Mouse (Mus musculus): ENCODE measurements around the gene Sipa1l1. TPM values are rescaled to one million over a fixed set of nuclear protein-coding genes. Genes with fewer than 3 reads are reported as not detected.

The Sipa1l1 gene
- total and polyA plus RNA-seq, 3 experiments = 13.6 to 36.7 (median 23.6) TPM

DNA sequence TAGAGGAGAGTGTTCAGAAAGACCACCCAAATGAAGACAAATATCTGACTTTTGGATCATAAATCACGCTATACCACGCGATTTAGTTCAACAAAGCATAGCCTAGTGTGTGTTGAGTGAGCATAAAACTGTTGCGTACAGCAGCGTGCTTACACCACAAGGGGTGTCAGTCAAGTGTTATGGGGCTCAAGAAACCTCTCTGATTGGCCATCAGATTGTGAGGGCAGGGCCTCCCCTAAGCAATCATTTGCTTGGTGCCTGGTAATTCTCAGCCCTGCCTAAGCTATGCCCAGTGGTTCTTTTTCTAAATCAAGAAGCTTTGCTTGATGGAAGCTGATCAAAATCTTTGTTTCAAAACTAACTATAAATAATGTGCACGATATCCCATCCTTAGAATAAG is 288.5 kb downstream of the Sipa1l1 start:
- H3K9me3 ChIP-seq (replicated peaks; ENCODE audit: low read length) = peaks cover 2% of the 10 kb centered on the region
- in situ Hi-C loops (cut with MboI; ENCODE audit: low pct_ligation_motif_present, low pct_unique_long_range_greater_than_20kb, low sequenced_read_pairs) (loop anchor here (25.0 kb wide), 1 partner anchor 645 kb away; no protein-coding TSS in a partner anchor), dilution Hi-C loops (cut with MboI; ENCODE audit: extremely low pct_ligation_motif_present, extremely low pct_unique_long_range_greater_than_20kb, low sequenced_read_pairs) (no loop called here)
- H3K27ac ChIP-seq (ENCODE audit: insufficient read depth, low read depth) = no peak overlapping the region
- H3K9ac ChIP-seq (ENCODE audit: insufficient read depth, low read depth) = no peak overlapping the region
- no peak overlapping the region for H3K4me2 ChIP-seq (ENCODE audit: insufficient read depth, low read depth, poor library complexity, severe bottlenecking)
- H3K36me3 ChIP-seq (replicated peaks in 1 of 2; ENCODE audit: control insufficient read depth in 1 of 2, insufficient read depth in 1 of 2, low read length in 1 of 2) = peaks cover 0 to 1% of the 10 kb centered on the region in 2 experiments
- H3K27me3 ChIP-seq (replicated peaks) = no peaks in the 10 kb centered on the region
- no peaks in the 10 kb centered on the region for H3K79me2 ChIP-seq (replicated peaks; ENCODE audit: control insufficient read depth, extremely low read depth, insufficient read depth, poor library complexity, severe bottlenecking)
- DNase-seq (ENCODE audit: extremely low read depth) = no peak
- no peak overlapping the region for H3K4me3 ChIP-seq (replicated peaks in 1 of 3; ENCODE audit: low read depth in 2 of 3, low read length in 2 of 3, poor library complexity in 1 of 3)
- no peak for TF ChIP-seq JUN (IDR thresholded peaks at IDR 0.05; ENCODE audit: insufficient read depth, low read depth, low read length)
- no peak for TF ChIP-seq E2F4 (IDR thresholded peaks at IDR 0.05; ENCODE audit: insufficient replicate concordance, low read depth, low read length)
- TF ChIP-seq CHD2 (IDR thresholded peaks at IDR 0.05; ENCODE audit: low read length) = no peak
- no peak for TF ChIP-seq HCFC1 (IDR thresholded peaks at IDR 0.05; ENCODE audit: low read depth, low read length)
- no peak for TF ChIP-seq ELF1 (IDR thresholded peaks at IDR 0.05; ENCODE audit: low read depth, low read length)
- TF ChIP-seq POLR2A (IDR thresholded peaks at IDR 0.05; ENCODE audit: low read depth, low read length) = no peak
- TF ChIP-seq CTCF (conservative IDR thresholded peaks at IDR 0.05 in 1 of 2, IDR thresholded peaks at IDR 0.05 in 1 of 2; ENCODE audit: low read depth in 2 of 2, low read length in 2 of 2) = no peak
- no peak for TF ChIP-seq MAX (IDR thresholded peaks at IDR 0.05; ENCODE audit: low read length)
- no peak for TF ChIP-seq POLR2AphosphoS2 (IDR thresholded peaks at IDR 0.05; ENCODE audit: low read depth, low read length)
- no peak for TF ChIP-seq IRF4 (IDR thresholded peaks at IDR 0.05; ENCODE audit: low read depth, low read length)
- no peak for TF ChIP-seq USF1 (IDR thresholded peaks at IDR 0.05; ENCODE audit: low read depth, low read length)
- TF ChIP-seq MAZ (IDR thresholded peaks at IDR 0.05; ENCODE audit: low read depth, low read length) = no peak
- TF ChIP-seq JUND (conservative IDR thresholded peaks at IDR 0.05; ENCODE audit: low read depth, low read length) = no peak
- TF ChIP-seq CHD1 (IDR thresholded peaks at IDR 0.05; ENCODE audit: low read depth, low read length) = no peak
- TF ChIP-seq KAT2A (IDR thresholded peaks at IDR 0.05; ENCODE audit: insufficient replicate concordance, low read length) = no peak
- no peak for TF ChIP-seq MYC (IDR thresholded peaks at IDR 0.05; ENCODE audit: low read depth, low read length)
- H3K4me1 ChIP-seq (ENCODE audit: control insufficient read depth in 1 of 2, insufficient read depth in 2 of 2) = no peaks in the 10 kb centered on the region

DNA sequence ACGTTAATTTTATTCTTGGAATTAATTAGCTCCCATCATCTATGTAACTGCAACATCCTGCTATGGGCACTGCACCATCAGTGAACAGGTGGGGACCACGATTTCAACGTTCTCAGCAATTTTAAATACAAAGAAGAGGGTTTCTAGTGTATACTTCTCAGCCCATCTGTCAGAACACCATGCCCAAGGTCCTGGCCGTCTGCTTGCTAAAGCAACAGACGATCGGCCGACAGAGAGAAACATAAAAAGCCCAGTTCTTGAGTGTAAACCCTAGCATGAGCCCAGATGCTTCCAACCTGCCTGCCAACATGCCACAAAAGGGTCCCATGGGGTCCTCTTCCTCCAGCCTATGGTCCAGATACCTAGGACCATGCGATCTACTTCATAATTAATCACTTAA is 288.9 kb downstream of the Sipa1l1 start:
- H3K9me3 ChIP-seq (replicated peaks; ENCODE audit: low read length) = no peaks in the 10 kb centered on the region
- no peak overlapping the region for H3K4me3 ChIP-seq (replicated peaks in 1 of 3; ENCODE audit: low read depth in 2 of 3, low read length in 2 of 3, poor library complexity in 1 of 3)
- no peaks in the 10 kb centered on the region for H3K36me3 ChIP-seq (replicated peaks in 1 of 2; ENCODE audit: control insufficient read depth in 1 of 2, insufficient read depth in 1 of 2, low read length in 1 of 2)
- no peak overlapping the region for H3K27ac ChIP-seq (ENCODE audit: insufficient read depth, low read depth)
- TF ChIP-seq PAX5 (IDR thresholded peaks at IDR 0.05; ENCODE audit: low read length) = no peak
- no peak for TF ChIP-seq CHD1 (IDR thresholded peaks at IDR 0.05; ENCODE audit: low read depth, low read length)
- TF ChIP-seq USF1 (IDR thresholded peaks at IDR 0.05; ENCODE audit: low read depth, low read length) = no peak
- no peak for TF ChIP-seq MXI1 (IDR thresholded peaks at IDR 0.05; ENCODE audit: low read depth, low read length)
- TF ChIP-seq TBP (conservative IDR thresholded peaks at IDR 0.05; ENCODE audit: low read depth, low read length) = no peak
- TF ChIP-seq MEF2A (IDR thresholded peaks at IDR 0.05; ENCODE audit: borderline replicate concordance, low read depth, low read length) = no peak
- no peak for TF ChIP-seq HCFC1 (IDR thresholded peaks at IDR 0.05; ENCODE audit: low read depth, low read length)
- no peaks in the 10 kb centered on the region for H3K79me2 ChIP-seq (replicated peaks; ENCODE audit: control insufficient read depth, extremely low read depth, insufficient read depth, poor library complexity, severe bottlenecking)
- no peak overlapping the region for H3K9ac ChIP-seq (ENCODE audit: insufficient read depth, low read depth)
- no peaks in the 10 kb centered on the region for H3K4me1 ChIP-seq (ENCODE audit: control insufficient read depth in 1 of 2, insufficient read depth in 2 of 2)
- H3K4me2 ChIP-seq (ENCODE audit: insufficient read depth, low read depth, poor library complexity, severe bottlenecking) = no peak overlapping the region
- in situ Hi-C loops (cut with MboI; ENCODE audit: low pct_ligation_motif_present, low pct_unique_long_range_greater_than_20kb, low sequenced_read_pairs) (loop anchor here (25.0 kb wide), 1 partner anchor 646 kb away; no protein-coding TSS in a partner anchor), dilution Hi-C loops (cut with MboI; ENCODE audit: extremely low pct_ligation_motif_present, extremely low pct_unique_long_range_greater_than_20kb, low sequenced_read_pairs) (no loop called here)
- DNase-seq (ENCODE audit: extremely low read depth) = no peak
- H3K27me3 ChIP-seq (replicated peaks) = no peaks in the 10 kb centered on the region
